Mouse (Mus musculus) v-Abl transformed pro-B cells (cell line): Measurements from ENCODE around the gene Cops2.

Source experiments
- in situ Hi-C, 2 experiments: fragments of 400-800 bp; cut with MboI; formaldehyde crosslinking; loops; one replicate each; pipeline ENCODE4 v1.15.1; 2025; ENCODE audit not compliant: unreplicated experiment in 2 of 2

The Cops2 gene

DNA sequence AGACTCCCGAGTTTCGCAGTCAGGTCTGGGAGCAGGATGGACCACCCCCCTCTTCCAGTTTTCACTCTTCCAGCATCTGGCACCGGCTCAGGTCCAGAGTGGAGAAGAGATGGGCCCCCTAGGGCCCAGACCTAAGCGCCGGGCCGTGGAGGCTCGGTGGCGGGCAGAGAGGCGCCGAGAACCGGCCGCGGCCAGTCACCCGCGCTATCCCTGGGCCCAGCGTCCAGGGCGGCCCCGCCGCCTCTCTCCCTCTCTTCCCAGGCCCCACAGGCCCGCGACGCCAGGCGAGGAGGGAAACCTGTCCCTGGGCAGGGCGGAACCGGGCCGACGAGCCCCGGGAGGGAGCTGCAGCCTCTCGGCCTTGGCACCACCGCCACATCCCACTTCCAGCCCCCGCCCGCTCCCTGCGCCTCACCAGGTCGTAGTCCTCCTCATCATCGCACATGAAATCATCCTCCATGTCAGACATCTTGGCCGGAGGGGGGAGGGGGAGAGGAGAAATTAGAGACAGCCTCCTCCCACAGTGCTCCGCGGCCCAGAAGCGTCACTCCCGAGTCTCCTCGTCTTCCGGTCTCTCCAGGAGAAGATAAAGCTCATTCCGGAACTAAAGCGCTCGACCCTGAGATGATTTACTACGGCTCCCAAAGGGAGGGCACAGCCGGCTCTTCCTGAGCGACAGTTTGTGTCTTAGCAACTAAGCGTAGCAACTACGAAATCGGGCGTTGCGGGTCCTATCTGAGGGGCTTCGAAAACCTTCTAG, at the start of gene Cops2, which contains the start of gene Galk2:
TSS of gene Cops2 (minus strand) at position 619 of the 760 bp plus-strand sequence.
TSS of gene Galk2 (plus strand) at position 589 of the 760 bp plus-strand sequence.
- in situ Hi-C loops, result no loop called here

DNA sequence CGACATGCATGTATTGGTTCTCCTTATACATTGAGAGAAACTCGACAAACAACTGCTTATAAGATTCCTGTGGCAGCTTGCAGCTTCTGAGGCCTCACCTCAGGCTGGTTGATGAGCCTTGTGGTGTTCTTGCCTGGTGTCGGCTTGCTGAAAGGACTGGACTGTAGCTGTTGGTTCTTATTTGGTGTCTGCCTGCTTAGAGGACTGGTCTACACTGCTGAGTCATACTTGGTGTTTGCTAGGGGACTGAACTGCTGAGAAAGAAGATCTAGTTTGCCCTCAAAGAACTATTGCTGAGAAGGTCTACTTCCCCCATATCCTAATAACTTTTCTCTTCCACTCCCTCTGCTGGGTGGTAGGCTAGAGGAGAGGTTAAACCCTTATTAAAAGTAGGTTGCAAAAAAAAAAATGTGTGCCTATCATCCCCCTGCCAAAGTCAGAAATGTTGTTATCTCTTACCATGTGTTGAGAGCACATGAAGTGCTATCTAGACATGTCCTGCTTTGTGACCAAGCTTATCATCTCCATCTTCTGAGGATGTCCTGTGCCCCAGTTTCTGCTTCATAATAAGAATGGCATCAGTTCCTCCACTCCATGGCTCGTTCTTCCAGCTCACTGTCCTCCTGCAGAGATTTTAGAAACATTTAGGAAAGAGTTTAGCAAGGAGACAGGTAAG, 48.8 kb upstream of the Cops2 start:
- in situ Hi-C loops, result no loop called here

DNA sequence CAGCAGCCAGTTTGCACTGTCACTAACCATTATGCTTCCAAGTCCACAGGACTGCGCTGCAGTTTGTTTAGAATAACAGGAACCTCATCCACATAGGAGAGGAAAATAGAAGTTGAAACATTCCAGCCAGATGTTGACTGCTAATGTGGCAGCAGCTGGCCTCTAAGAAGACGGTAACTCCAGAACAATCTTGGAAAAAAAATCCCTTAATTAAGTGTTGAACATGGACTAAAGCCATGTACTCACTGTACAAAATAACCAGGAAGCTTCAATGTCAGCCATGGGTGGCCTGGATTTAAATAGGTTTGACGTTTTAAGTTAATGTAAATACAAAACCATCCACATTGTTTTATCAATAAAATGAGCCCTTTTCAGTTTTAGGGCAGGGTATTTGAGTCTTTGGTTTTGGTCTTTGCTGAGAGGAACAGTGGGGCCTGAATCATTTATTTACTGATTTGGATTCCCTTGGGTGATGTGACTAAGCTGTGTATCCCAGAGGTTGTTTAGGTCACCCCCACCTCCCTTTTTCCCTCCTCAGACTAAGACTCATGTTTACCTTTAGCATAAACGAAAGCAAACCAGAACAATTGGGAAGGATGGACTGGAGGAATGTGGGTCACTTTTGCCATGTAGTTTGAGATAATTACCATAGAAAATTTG, 47.6 kb upstream of the Cops2 start:
- in situ Hi-C loops, result no loop called here

DNA sequence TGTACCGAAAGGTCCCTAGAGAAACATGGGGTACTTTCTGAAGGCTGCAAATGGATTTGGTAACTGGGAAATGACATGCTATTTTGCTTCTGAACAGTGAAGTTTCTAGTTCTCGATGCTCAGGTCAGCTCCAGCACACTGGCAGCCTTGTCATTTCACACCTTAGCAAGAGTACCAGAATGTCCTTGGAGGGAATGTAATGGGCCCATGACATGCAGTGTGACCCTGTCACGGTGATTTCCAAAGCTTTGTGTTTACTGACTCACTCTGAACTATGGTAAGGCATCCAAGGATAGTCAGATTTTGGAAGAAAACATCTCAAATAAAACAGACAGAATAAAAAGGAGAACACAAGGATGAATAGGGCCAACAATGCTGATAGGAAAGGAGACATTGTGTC, 42.5 kb upstream of the Cops2 start:
- in situ Hi-C loops, result no loop called here

DNA sequence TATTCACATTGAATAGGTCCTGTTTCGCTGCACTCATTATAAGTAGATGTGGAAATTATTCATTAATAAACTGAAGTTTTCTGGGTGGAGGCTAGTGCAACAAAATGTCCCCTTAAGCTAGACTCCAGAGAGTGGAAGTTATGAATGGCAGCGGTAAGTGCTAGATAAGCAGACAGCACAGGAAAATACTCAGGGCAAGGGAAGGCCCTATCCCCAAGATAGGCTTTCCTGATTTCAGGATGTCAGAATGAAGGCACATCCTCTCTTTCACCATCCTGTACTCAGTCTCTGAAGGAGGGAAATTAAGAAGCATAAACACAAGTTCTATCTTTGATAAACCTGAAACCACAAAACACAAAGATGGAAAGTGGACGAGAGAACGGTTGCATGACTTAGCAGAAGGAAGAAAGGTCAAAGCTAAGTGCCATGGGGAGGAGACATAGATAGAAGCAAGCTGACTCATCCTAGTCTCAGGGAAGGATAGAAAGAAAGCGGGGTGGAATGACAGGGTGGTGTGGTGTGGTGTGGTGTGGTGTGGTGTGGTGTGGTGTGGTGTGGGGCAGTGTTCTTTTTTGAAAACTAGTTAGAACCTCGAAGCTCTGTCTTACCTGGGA, 42.0 kb upstream of the Cops2 start:
- in situ Hi-C loops, result no loop called here

DNA sequence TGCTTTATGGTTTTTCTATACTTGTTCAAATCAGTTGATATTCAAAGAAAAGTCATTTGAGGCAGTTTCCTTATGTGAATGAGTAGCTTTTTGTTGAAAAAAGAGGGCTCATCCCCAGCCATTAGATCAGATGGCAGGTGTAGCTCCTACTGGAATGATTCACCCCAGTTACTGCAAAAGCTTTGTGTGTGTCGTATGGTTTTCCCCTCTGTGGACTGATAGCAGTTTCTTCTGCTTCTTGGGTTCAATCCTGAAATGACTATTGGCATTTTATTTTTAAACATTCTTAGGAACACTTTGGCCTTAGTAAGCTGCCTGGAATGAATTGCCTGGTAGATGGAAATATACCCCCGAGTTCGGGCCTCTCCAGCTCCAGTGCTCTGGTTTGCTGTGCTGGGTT, 37.4 kb upstream of the Cops2 start:
- in situ Hi-C loops, result loop anchor here (5.0 to 25.0 kb wide), 4 partner anchors 136 to 634 kb away; partner anchors contain the start of gene Fgf7 (in 1 of the 2)

DNA sequence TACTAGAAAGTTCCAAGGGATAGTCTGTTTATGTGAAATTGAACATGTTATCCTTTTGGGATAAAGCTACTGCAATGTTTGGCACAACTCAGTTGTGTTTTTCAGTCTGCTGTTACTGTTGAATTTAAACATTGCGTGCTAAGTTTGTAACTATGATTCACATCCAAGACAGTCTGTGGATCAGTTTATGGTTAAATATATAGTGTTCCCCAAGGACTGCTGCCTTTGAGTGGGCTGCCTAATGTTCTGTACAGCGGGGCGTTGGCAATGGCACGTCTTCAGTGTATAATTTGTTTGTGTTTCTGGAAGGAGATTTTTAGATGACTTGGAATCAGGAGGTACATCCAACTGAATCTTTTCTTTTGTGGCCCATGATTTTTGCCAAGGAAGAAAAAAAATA, 36.2 kb upstream of the Cops2 start:
- in situ Hi-C loops, result loop anchor here (5.0 to 25.0 kb wide), 4 partner anchors 137 to 633 kb away; partner anchors contain the start of gene Fgf7 (in 1 of the 2)

DNA sequence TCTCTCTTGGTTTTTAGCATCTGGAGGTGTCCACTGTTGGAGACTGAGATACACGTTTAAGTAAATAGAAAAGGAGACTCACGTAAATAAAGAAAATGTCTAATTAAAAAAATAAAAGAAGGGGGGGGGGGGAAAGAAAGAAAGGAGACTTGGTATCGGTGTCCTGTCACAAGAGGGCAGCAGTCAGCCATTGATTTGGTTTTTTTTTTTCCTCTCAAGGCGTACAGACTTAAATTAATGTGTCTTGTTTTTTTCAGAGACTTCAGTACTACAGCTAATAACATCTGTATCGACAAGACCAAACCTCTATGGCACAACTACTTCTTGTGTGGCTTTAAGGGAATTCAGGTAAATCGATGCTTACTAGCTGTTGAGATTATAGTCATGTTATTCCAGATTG, 34.2 kb upstream of the Cops2 start:
- in situ Hi-C loops, result loop anchor here in 1 of 2 experiments (25.0 kb wide), 1 partner anchor 631 kb away; no protein-coding TSS in a partner anchor

DNA sequence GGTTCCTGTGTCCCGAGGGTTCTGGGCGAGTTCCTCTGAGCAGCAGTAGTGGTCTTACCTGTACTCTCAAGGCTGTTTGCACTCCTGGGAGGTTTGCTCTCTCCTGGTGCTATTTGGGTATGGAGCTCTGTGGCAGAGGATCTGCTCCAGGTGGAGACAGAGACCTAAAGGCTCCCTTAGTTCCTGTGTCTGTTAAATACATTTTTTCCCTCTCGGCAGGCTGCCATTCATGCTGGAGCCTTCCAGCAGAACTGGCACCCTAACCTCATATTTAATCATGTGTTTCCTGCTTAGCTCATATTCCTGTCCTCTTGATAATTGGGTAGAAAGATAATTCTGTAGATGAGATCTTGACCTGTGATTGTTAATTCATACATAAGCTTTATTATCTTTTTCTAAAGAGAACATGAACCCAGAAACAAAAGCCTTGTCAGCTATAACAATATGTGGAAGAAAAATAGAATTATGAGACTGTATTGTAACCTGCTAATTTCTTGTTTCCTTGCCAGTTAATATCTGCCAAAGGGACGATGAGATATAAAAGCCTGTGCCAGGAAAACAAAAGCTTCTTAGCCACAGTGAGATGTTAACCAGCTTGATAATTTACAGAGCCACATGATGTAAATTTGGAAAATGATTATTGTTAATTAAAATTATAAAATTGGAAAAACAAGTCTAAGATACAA, 27.1 kb upstream of the Cops2 start:
- in situ Hi-C loops, result loop anchor here in 1 of 2 experiments (25.0 kb wide), 1 partner anchor 624 kb away; no protein-coding TSS in a partner anchor

DNA sequence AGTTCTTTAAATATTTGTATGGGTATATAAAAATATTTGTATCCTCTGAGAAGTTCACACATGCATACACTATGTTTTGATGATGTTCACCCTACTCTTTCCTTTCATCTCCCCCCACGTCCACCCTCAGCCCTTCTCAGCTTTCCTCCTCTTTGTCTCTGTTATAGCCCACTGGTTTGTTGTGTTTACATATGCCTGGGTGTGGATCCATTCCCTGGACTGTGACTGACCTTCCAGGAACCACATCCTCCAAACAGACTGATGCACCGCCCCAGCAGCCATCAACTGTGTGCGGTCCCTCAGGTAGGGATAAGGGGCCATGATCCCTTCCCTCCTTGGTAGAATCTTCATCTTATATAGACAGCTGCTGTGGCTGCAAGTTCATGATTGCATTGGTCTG, 11.2 kb upstream of the Cops2 start:
- in situ Hi-C loops, result no loop called here

DNA sequence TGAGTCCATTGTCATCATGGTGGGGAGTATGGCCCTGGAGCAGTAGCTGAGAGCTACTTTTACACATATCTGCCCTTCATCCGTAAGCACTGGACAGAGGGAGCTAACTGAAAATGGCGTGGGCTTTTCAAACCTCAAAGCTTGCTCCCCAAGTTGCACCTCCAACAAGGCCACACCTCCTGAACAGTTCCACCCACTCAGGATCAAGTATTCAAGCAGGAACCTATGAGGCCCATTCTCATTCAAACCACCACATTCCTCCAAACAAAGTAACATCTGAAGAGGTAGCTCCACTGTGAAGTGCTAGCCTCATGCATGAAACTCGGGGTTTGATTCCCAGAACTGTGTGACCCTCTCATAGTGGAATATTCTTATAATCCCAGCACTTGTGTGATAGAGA, 9.4 kb upstream of the Cops2 start:
- in situ Hi-C loops, result loop anchor here in 1 of 2 experiments (5.0 to 10.0 kb wide), 3 partner anchors 86 to 286 kb away; partner anchors contain the start of genes Dtwd1, Fam227b and Secisbp2l

DNA sequence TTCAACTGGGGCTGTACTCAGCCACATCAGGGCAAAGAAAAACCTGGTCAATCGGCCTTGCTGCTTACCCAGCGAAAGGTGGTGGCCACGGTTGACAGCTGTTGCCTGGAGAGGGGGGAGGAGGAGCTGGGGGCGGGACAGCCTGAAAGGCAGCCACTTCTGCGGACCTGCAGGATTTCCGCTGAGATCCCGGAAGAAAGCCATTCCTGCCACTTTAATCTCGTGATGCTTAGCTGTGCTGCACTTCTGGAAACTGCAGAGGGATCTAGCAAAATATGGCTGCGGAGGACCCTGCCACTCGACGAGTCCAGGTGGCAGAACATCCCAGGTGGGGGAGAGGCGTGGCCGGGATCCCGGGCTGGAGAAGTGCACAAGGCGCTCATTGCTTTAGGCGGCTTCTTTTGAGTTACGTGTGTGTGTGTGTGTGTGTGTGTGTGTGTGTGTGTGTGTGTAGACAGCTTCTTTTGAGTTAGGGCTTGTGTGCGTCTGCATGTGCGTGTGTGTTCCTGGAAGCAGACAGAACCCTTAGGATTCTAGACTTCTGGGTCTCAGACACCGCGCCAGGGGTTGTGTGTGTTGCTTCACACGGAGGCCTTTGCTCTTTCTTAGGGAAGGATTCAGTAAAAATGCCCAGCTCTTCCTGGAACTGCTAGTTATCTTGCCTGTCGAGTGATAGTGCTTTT, 7.3 kb upstream of the Cops2 start:
- in situ Hi-C loops, result loop anchor here in 1 of 2 experiments (5.0 to 10.0 kb wide), 3 partner anchors 84 to 289 kb away; partner anchors contain the start of genes Dtwd1, Fam227b and Secisbp2l

DNA sequence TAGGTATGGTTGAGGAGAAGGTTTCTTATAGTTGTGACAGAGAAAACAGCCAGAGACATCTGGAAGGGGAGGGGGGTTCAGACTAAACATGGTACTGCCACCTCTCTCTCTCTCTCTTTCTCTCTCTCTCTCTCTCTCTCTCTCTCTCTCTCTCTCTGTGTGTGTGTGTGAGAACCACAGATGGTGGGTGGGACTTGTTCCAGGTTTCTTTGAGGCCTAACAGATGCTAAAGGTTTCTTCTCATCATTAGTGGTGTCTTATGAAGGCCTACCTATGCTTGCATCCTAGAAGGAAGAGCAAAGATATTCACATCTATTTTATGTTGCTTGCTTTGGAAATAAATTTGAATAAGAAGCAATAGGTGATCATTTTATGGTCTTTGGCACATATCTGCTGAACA, 6.6 kb upstream of the Cops2 start:
- in situ Hi-C loops, result loop anchor here in 1 of 2 experiments (5.0 to 10.0 kb wide), 3 partner anchors 83 to 289 kb away; partner anchors contain the start of genes Dtwd1, Fam227b and Secisbp2l

DNA sequence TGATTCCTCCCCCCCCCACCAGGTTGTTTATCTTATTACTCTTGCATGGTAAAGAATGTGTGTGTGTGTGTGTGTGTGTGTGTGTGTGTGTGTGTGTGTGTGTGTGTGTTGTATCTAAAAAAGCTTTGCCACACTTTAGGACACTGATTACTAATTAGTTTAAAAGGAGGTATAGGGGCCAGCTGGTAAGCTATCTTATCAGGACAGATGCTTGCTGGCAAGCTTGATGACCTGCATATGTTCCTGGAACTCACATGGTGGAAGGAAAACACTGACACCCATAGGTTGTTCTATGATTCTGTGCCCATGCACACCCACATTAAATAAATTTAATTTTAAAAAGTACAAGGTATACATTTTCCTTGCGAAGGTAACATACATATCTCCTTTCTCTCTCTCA, 5.6 kb upstream of the Cops2 start:
- in situ Hi-C loops, result loop anchor here (5.0 to 10.0 kb wide), 3 partner anchors 200 to 290 kb away; partner anchors contain the start of genes Dtwd1 (in 2 of the 2) and Fam227b (in 2 of the 2)

DNA sequence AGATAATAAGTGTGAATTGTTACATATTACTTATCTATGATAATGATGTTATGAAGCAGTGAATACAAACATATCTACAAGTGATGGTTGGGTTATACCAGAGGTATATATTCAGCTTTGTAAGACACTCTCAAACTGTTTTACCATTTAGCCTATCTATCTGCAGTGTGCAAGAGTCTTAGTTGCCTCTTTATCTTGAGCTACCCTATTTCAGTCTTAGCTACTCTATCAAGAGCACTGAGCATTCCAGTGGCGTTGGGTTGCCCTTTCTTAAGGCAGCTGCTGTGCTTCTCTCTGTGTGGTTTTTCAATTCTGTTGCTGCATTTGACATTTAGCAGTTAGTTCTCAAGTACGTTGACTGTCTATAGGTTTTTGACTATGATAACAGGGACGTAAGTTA, 4.9 kb upstream of the Cops2 start:
- in situ Hi-C loops, result loop anchor here (5.0 to 10.0 kb wide), 3 partner anchors 199 to 291 kb away; partner anchors contain the start of genes Dtwd1 (in 2 of the 2) and Fam227b (in 2 of the 2)

DNA sequence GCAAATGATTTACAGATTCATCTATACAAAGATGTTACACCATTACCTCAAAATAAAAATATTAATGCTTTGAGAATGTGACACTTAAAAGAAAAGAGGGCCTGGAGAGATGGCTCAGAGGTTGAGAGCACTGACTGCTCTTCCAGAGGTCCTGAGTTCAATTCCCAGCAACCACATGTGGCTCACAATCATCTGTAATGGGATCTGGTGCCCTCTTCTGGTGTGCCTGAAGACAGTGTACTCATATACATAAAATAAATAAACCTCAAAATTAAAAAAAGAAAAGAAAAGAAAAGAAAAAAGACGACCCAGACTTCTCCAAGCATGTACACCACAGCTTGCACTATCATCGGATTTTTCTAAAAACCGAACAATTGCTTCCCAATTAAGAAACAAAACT, 1.2 kb downstream of the Cops2 start:
- in situ Hi-C loops, result no loop called here

DNA sequence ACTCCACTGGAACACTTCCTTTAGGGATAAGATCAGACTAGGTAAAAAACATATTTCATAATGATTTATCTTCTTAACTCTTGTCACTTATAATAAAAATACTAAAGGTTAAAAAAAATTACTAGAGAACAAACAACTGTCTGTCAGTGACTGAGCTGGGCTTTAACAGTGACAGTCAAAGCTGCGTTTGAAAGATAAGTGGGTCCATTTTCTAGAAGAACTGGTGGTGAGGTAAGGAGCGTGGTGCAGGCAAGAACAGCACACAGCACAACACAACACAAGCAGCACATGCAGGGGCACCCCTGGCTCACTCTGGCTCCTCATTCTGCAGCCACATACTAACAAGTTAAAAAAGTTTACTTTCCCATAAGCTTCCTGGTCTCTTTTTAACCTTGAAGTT, 7.7 kb downstream of the Cops2 start:
- in situ Hi-C loops, result no loop called here

DNA sequence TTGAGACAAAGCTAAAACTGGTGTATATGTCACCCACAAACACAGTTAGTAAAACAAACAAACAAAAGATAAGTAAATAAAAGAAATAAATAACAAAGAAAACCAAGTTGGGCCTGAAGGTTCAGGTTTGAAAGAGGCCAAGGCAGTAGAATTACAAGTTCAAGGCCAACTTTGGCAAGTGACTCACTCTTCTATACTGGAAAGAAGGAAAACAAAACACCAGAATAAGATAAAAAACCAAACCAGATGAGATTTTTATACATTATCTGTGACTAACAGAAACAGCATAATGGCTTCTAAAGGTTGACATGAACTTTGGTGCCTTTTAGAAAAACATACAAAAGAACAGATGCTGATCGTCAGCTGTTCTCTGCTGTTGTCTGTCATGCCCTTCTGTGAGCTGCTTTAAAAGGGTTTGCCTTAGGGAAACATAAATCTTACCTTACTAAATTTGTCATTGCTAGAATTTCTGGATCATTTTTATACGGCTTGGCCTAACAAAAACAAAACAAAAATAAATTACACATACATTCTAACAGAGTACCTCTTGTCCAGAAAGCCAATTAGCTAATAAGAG, 20.1 kb downstream of the Cops2 start:
- in situ Hi-C loops, result no loop called here

DNA sequence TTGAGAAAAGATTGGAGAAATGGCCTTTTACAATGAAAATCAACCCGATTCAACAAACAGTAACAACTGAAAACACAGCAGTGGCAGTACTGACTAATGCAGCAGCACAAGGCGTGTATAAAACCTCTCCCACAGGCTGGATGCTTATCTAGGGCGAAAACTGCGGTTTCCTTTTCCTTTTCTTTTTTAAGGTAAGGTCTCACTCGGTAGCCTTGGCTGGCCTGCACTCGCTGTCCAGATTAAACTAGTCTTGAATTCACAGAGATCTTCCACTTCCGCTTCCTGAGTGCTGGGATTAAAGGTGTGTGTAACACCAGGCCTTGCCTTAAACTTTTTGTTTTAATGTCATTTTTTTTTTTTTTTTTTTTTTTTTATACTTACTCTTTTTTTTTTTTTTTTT, 20.8 kb downstream of the Cops2 start:
- in situ Hi-C loops, result no loop called here
